Mouse (Mus musculus) thymus, adult 2 months (tissue): ENCODE results near the gene Rprd1b.

ENCODE experiments used
- CTCF ChIP-seq: fragments of 200-500 bp; IDR thresholded peaks from 2 replicates; pipeline ENCODE4 v1.5.1; 2012; ENCODE audit warnings: mild to moderate bottlenecking, control low read depth, low read length, moderate library complexity, borderline replicate concordance; ENCODE audit not compliant: control insufficient read depth, poor library complexity, insufficient read depth; ENCODE audit errors: extremely low read depth
- POLR2A ChIP-seq: fragments of 200-500 bp; IDR thresholded peaks from 2 replicates; pipeline ENCODE4 v1.6.1; 2012; ENCODE audit warnings: mild to moderate bottlenecking, low read length, control low read depth, moderate library complexity; ENCODE audit not compliant: control insufficient read depth, poor library complexity, insufficient read depth; ENCODE audit errors: extremely low read depth

DNA sequence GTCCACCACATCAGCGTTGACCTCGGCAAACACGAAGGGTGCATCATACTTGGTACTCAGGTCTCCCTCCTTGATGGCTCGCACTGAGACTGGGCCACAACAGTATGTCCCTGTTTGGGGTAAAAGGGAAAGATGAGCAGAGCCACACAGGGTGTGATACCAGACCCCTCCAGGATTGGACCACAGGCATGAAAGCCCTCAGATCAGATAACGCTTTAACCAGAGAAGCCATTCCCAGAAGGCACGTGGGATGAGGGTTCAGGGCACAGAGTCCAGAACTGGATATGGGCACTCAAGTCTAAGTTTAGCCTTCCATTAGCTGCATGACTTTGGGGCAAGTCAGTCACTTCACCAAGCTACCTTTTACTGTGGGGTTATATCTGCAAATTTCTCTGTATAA is 98.9 kb downstream of the Rprd1b start:
- TF ChIP-seq CTCF (no peak), POLR2A (no peak)
